Mouse (Mus musculus) fibroblast of lung, adult 2 months (primary cell): ENCODE data around the gene Gm28051.

Source experiments
- DNase-seq: peaks from one replicate; pipeline ENCODE4 v3.0.0-alpha.2; 2011; ENCODE audit warnings: low read depth

The Gm28051 gene

DNA sequence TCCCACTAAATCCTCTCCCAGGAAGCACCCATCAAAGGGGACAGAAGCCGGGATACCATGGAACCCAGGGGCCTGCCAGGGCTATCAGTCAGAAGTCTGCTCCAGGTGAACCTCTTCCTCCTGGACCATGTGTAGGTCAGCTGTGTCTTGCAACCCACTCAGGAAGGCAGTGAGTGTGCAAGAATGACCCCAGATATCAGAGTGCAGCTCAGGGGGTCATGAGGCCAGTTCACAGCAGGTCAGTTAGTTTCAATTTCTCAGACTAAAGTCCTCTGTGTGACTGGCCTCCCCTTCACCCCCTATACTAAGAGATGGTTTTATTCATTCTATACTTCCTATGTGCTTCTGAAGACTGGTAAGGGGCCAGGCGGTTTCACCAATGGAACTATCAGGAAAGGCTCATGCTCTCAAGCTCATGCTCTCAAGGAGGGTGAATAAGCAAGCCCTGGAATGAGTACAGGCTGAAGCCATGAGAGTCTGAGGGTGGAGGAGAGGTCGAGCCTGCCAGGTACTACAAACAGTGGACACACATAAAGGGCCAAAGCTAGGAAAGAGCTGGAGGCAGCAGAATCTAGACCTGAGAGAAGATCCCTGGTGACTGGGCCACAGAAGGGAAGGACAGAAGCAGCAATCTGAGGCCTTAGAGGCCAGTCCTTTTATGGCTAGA is 72.7 kb downstream of the Gm28051 start:
- no peak for DNase-seq

DNA sequence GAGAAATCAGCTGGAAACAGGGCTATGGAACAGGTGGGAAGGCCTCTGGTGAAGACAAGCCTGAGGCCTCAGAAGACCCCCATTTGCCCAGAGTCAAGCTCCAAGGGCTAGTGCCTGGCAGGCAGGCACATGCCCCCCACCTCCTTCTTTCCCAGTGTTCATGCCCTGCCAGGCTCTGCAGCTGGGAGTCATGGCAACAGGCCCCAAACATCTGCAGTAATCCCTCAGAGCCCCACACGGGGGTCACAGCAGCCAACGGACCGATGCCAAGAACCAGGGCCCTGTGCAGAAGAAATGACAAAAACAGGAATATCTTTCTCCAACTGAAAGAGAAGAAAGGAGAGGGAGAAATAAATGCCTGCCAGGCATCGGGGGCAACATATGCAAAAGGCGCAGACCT is 73.6 kb downstream of the Gm28051 start:
- DNase-seq, result no peak

- no peak for DNase-seq
These were observed 74.1 kb downstream of the Gm28051 start for GRCm38 (mm10) chr12:102683438-102683837.

GRCm38 (mm10) chr12:102682722-102683299 is 74.8 kb downstream of the Gm28051 start:
- DNase-seq, result no peak

- no peak for DNase-seq
These were observed 75.5 kb downstream of the Gm28051 start for GRCm38 (mm10) chr12:102682085-102682484.

DNA sequence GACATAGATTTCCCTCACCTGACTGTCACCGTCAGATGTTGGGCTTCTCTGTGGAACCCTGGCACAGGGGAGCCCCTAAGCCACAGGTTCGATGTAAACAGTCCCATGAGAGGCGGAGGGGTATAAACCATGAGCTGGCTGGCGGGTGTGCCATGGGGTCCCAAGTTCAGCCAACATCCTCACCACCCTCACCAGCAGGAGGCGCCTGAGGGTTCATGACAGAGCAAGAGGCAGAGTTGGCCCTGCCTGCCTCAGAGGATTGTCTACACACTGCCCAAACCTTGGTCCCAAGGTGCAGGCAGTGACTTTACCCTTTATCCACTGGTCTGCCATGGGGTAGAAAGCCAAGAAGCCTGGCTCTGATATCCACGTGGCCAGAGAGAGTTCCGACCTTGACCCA is 76.0 kb downstream of the Gm28051 start:
- no peak for DNase-seq

- no peak for DNase-seq
These were observed 78.7 kb downstream of the Gm28051 start for GRCm38 (mm10) chr12:102678820-102679219.

DNA sequence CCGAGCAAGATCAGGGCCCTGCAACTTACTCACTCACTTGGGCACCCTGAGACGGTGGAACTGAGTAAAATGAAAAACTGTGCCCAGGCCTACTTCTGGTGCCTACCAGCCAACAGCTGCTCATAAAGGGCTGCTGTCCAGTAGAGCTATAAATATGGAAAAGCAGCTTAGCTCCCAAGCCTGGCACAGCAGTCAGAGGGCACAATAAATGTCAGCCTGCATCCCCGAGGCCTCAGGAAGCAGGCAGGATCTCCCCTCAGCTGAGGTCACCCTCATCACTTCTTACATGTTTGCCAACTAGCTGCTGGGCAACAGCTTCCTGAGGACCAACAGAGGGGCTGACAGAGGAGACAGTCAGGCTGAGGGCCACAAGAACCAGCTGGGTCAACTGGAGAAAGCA is 80.5 kb downstream of the Gm28051 start:
- DNase-seq, result no peak

GRCm38 (mm10) chr12:102674556-102674955 is 83.0 kb downstream of the Gm28051 start:
- no peak for DNase-seq

GRCm38 (mm10) chr12:102674123-102674522 is 83.4 kb downstream of the Gm28051 start:
- DNase-seq, result no peak

- DNase-seq, result no peak
These were observed 84.4 kb downstream of the Gm28051 start for GRCm38 (mm10) chr12:102672857-102673839.

- DNase-seq, result no peak
These were observed 85.4 kb downstream of the Gm28051 start for GRCm38 (mm10) chr12:102672176-102672575.

GRCm38 (mm10) chr12:102670848-102671247 is 86.7 kb downstream of the Gm28051 start:
- no peak for DNase-seq
